21 mouse cellular contexts compared by ENCODE assay signal in the genomic region with DNA sequence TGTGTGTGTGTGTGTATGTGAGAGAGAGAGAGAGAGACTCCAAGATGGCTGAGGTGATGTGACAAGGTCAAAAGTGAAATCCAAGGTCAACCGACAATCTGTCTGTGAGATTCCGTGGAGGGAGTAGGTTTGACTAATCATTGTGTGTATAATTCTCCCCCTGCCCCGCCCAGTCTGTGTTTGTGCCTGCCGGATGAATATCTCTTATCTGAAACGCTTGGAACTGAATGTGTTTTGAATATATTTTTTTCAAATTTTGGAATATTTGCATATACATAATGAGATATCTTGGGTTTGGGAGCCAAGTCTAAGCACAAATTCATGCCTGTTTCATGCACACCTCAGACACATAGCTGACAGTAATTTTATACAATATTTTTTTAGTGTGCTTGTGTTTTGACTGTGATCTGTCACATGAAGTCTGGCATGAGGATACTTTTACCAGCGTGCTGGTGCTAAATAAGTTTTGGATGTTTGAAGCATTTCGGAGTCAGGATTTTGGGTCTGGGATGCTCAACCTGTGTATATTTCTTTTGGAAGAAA. TPM values are rescaled to one million over a fixed set of nuclear protein-coding genes. Genes with fewer than 3 reads are reported as not detected.
A peak's percentile ranks its signal among the peaks of the same experiment; 100 is the strongest.
DNase-seq lines count a peak whose midpoint lies in the region; ATAC-seq and TF ChIP-seq lines count a peak whose summit lies in the region.
"Had no signal": no experiment of that assay in that cellular context is flagged by ENCODE, and none has a peak within 500 bp of the region (broad histone marks: within the 10 kb centered on the region; RNA-seq: fewer than 3 reads in every experiment).

No protein-coding gene starts in this region.

- no peaks in the 10 kb centered on the region for H3K4me1 ChIP-seq in forebrain, embryonic 14.5 days (ENCODE audit: control insufficient read depth, insufficient read depth, low read length)
- H3K4me1 ChIP-seq in forebrain, embryonic 12.5 days: no peaks in the 10 kb centered on the region
- H3K4me1 ChIP-seq in heart, embryonic 15.5 days (replicated peaks): peaks cover 12% of the 10 kb centered on the region
- H3K4me1 ChIP-seq in heart, embryonic 11.5 days (ENCODE audit: control insufficient read depth, insufficient read depth, low read length): no peaks in the 10 kb centered on the region

- no peak overlapping the region for H3K4me2 ChIP-seq in forebrain, embryonic 14.5 days (ENCODE audit: low read length)
- no peak overlapping the region for H3K4me2 ChIP-seq in forebrain, embryonic 12.5 days
- no peak overlapping the region for H3K4me2 ChIP-seq in heart, embryonic 15.5 days
- H3K4me2 ChIP-seq in heart, embryonic 11.5 days: no peak overlapping the region
- H3K4me2 ChIP-seq: hindbrain, embryonic 14.5 days had no signal

- no peak overlapping the region for H3K27ac ChIP-seq in forebrain, embryonic 14.5 days (ENCODE audit: low read depth, low read length)
- H3K27ac ChIP-seq in forebrain, embryonic 12.5 days: no peak overlapping the region
- H3K27ac ChIP-seq in heart, embryonic 15.5 days: peak overlapping the region; percentile 47; the same call in 1 of the 2 replicates
- no peak overlapping the region for H3K27ac ChIP-seq in heart, embryonic 11.5 days (ENCODE audit: low read depth, low read length)
- H3K27ac ChIP-seq: heart, embryonic 10.5 days; hindbrain, embryonic 14.5 days had no signal

- no peak overlapping the region for H3K9ac ChIP-seq in forebrain, embryonic 14.5 days (ENCODE audit: low read length)
- H3K9ac ChIP-seq in forebrain, embryonic 12.5 days: no peak overlapping the region
- no peak overlapping the region for H3K9ac ChIP-seq in heart, embryonic 15.5 days
- H3K9ac ChIP-seq in heart, embryonic 11.5 days (ENCODE audit: low read depth, low read length): no peak overlapping the region
- H3K9ac ChIP-seq: hindbrain, embryonic 14.5 days had no signal

- DNase-seq in forebrain, embryonic 14.5 days (ENCODE audit: low spot score): peak; percentile 37
- peak; percentile 41 for DNase-seq in brain, embryonic 14.5 days (ENCODE audit: low read depth)
- DNase-seq in kidney, postnatal 25 days: no peak
- DNase-seq in adrenal gland, postnatal 4 days (ENCODE audit: low spot score in 2 of 2): no peak
- DNase-seq: adrenal gland, adult 2 months; adrenal gland, postnatal 14 days; cerebellum, adult 18-20 months; cerebellum, adult 9-10 months; gastrocnemius, postnatal 25 days; heart, postnatal 14 days; heart, postnatal 4 days; kidney, adult 18-20 months had no signal

- TF ChIP-seq POLR2A in brain, embryonic 14.5 days (IDR thresholded peaks at IDR 0.05; ENCODE audit: borderline replicate concordance, extremely low read depth, insufficient read depth, insufficient read length, poor library complexity, severe bottlenecking): no peak

- ATAC-seq in forebrain, embryonic 14.5 days: peak; percentile 48; the same call in 1 of the 2 replicates
- ATAC-seq in forebrain, embryonic 12.5 days (ENCODE audit: low FRiP score): no peak
- no peak for ATAC-seq in heart, embryonic 15.5 days (replicated peaks; ENCODE audit: insufficient number of reproducible peaks, insufficient read depth, low FRiP score, low read depth)
- no peak for ATAC-seq in heart, embryonic 11.5 days (replicated peaks; ENCODE audit: insufficient number of reproducible peaks, low FRiP score, low TSS enrichment)
- ATAC-seq: CD4-positive, CD25-positive, alpha-beta regulatory T cell, adult 4 months; inflammation-experienced regulatory T-cells, adult 6 months; intestine, embryonic 16.5 days had no signal

- TF ChIP-seq CTCF in brain, embryonic 14.5 days (IDR thresholded peaks at IDR 0.05; ENCODE audit: borderline replicate concordance, extremely low read depth, insufficient read depth, insufficient read length): no peak

- 84% methylated on average over 7 of the region's 7 CpGs for WGBS in forebrain, embryonic 14.5 days
- 90% methylated on average over 7 of the region's 7 CpGs for WGBS in forebrain, embryonic 12.5 days
- 69% methylated on average over 7 of the region's 7 CpGs for whole genome bisulfite sequencing in heart, embryonic 15.5 days
- WGBS in heart, embryonic 11.5 days (ENCODE audit: insufficient replicate concordance): 74% methylated on average over 7 of the region's 7 CpGs

- no peak overlapping the region for H3K4me3 ChIP-seq in forebrain, embryonic 14.5 days (ENCODE audit: low read depth, low read length)
- no peak overlapping the region for H3K4me3 ChIP-seq in forebrain, embryonic 12.5 days (replicated peaks)
- H3K4me3 ChIP-seq in heart, embryonic 15.5 days: no peak overlapping the region
- H3K4me3 ChIP-seq in heart, embryonic 11.5 days (ENCODE audit: low read depth, low read length): no peak overlapping the region
- H3K4me3 ChIP-seq: heart, embryonic 10.5 days had no signal

- H3K27me3 ChIP-seq in forebrain, embryonic 14.5 days (replicated peaks; ENCODE audit: control insufficient read depth, insufficient read depth, low read length): no peaks in the 10 kb centered on the region
- no peaks in the 10 kb centered on the region for H3K27me3 ChIP-seq in forebrain, embryonic 12.5 days
- no peaks in the 10 kb centered on the region for H3K27me3 ChIP-seq in heart, embryonic 15.5 days
- H3K27me3 ChIP-seq in heart, embryonic 11.5 days (ENCODE audit: control insufficient read depth, insufficient read depth, low read length): no peaks in the 10 kb centered on the region

- no peaks in the 10 kb centered on the region for H3K36me3 ChIP-seq in forebrain, embryonic 14.5 days (ENCODE audit: control insufficient read depth, insufficient read depth, low read length)
- H3K36me3 ChIP-seq in forebrain, embryonic 12.5 days (replicated peaks): 0 out of 2 replicates have a peak, but pooled peaks cover 4% of the 10 kb centered on the region
- peaks cover 2% of the 10 kb centered on the region; the same call in 1 of the 2 replicates for H3K36me3 ChIP-seq in heart, embryonic 15.5 days
- H3K36me3 ChIP-seq in heart, embryonic 11.5 days (ENCODE audit: control insufficient read depth, insufficient read depth, low read length): peaks cover 13% of the 10 kb centered on the region; the same call in 1 of the 2 replicates

- no peaks in the 10 kb centered on the region for H3K9me3 ChIP-seq in forebrain, embryonic 14.5 days (replicated peaks; ENCODE audit: control insufficient read depth, low read length)
- no peaks in the 10 kb centered on the region for H3K9me3 ChIP-seq in forebrain, embryonic 12.5 days
- H3K9me3 ChIP-seq in heart, embryonic 15.5 days (replicated peaks): no peaks in the 10 kb centered on the region
- no peaks in the 10 kb centered on the region for H3K9me3 ChIP-seq in heart, embryonic 11.5 days (replicated peaks; ENCODE audit: control insufficient read depth, low read length)
- H3K9me3 ChIP-seq: heart, embryonic 10.5 days had no signal

RNA-seq across cellular contexts. Expression of gene Pdgfra, which starts 32.7 kb away (rescaled TPM):
- polyA plus RNA-seq in forebrain, embryonic 14.5 days (2014; fragmentation: Nextera tagmentation; extraction: Ambion mirVana): 7.0 and 10.9 TPM in 2 replicates
- 15.7 and 18.9 TPM in 2 replicates for polyA plus RNA-seq in forebrain, embryonic 12.5 days (2016; fragmentation: Nextera tagmentation; extraction: Ambion mirVana)
- 14.7 and 19.0 TPM in 2 replicates for polyA plus RNA-seq in heart, embryonic 15.5 days (2015; fragmentation: Nextera tagmentation; extraction: Ambion mirVana)
- 28.0 and 37.4 TPM in 2 replicates for polyA plus RNA-seq in heart, embryonic 11.5 days (2014; fragmentation: Nextera tagmentation; extraction: Ambion mirVana)
- 7.2 and 16.3 TPM in 2 replicates for polyA plus RNA-seq in brain, embryonic 14.5 days (2012; rRNA removed)
- 10 to 100 TPM; 46.8 to 49.6 TPM for total RNA-seq in adrenal gland, postnatal 4 days (2021)
- total RNA-seq: MEL had no signal
- polyA plus RNA-seq: inflammation-experienced regulatory T-cells, adult 6 months had no signal

Comparison
In these comparisons a context has a peak if more than half of its experiments do, and no peak if none do; other contexts are left out.
1. DNase-seq: peak in forebrain, embryonic 14.5 days (single experiment) and brain, embryonic 14.5 days (single experiment); none in kidney, postnatal 25 days (0 of 2) and adrenal gland, postnatal 4 days (0 of 2).